Mouse (Mus musculus): ENCODE measurements around the gene Sart3. TPM values are rescaled to one million over a fixed set of nuclear protein-coding genes. Genes with fewer than 3 reads are reported as not detected.

The Sart3 gene
- polyA plus RNA-seq (2014; fragmentation: Illumina TruSeq; extraction: RNeasy Lipid Tissue Mini Kit (QIAGEN cat#74804); ENCODE audit: low read depth, low replicate concordance), result 1.6 TPM

GRCm38 (mm10) chr5:113772450-113772895 is at the start of gene Sart3, which contains the start of gene Iscu:
Sart3 (minus strand) TSS chr5:113772510.
Iscu (plus strand) TSS chr5:113772748.

GRCm38 (mm10) chr5:113800280-113800679 is 28.0 kb upstream of the Sart3 start, which contains the start of gene Tmem119:
Tmem119 (minus strand) TSS chr5:113800516.

DNA sequence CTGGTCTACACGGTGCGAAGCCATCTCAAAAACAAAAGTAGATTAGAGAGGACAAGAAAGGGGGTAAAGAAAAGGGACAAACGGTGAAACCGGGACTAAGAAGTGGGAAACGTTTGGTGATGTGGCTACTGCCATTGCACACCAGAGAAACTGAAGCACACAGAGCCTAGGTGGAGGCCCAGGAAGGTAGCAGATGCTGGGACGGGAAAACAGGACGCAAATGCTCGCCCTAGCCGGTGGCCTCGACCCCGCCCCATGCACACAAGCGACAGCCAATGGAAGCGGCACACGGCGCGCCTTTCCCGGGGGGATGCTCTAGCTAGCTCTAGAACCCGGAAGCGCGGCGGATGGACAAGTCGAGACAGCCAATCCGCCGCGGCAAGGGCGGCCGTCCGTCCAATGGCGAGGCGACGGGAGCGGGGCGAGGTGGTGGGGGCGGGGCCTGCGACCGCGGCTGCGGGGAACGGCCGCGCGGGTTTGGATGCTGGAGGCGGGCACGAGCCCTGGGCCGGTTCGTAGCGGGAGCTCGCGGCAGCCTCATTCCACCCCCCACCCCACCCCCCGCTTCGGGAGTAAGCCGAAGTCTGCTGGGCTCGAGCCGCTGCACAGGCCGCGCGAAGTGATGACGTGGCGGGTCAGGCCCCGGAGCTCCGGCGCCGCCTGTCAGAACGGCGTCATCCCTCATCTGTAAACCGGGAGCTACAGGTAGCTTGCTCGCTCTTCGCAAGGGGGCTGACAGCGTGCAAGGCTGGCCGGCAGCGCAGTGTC is 36.8 kb downstream of the Sart3 start, which contains the start of gene Ficd:
Ficd (plus strand) TSS at position 459 of the 768 bp plus-strand sequence.

GRCm38 (mm10) chr5:113724446-113724845 is 47.9 kb downstream of the Sart3 start, which contains the start of gene 1700069L16Rik:
1700069L16Rik (minus strand) TSS chr5:113724772.

Other genes starting within 250 kb of the Sart3 start
- 3.4 TPM for gene Cmklr1, start 122.1 kb downstream of the Sart3 start, polyA plus RNA-seq (2014; fragmentation: Illumina TruSeq; extraction: RNeasy Lipid Tissue Mini Kit (QIAGEN cat#74804); ENCODE audit: low read depth, low replicate concordance)
- gene 1700069L16Rik, start 47.7 kb downstream of the Sart3 start, polyA plus RNA-seq (2014; fragmentation: Illumina TruSeq; extraction: RNeasy Lipid Tissue Mini Kit (QIAGEN cat#74804); ENCODE audit: low read depth, low replicate concordance), result 5.3 TPM
- 1.1 TPM for gene Ficd, start 36.7 kb downstream of the Sart3 start, polyA plus RNA-seq (2014; fragmentation: Illumina TruSeq; extraction: RNeasy Lipid Tissue Mini Kit (QIAGEN cat#74804); ENCODE audit: low read depth, low replicate concordance)
- 27.4 TPM for gene Iscu, start 238 bp upstream of the Sart3 start, polyA plus RNA-seq (2014; fragmentation: Illumina TruSeq; extraction: RNeasy Lipid Tissue Mini Kit (QIAGEN cat#74804); ENCODE audit: low read depth, low replicate concordance)
- not detected for gene Tmem119, start 28.0 kb upstream of the Sart3 start, polyA plus RNA-seq (2014; fragmentation: Illumina TruSeq; extraction: RNeasy Lipid Tissue Mini Kit (QIAGEN cat#74804); ENCODE audit: low read depth, low replicate concordance)
- gene Selplg, start 60.1 kb upstream of the Sart3 start, polyA plus RNA-seq (2014; fragmentation: Illumina TruSeq; extraction: RNeasy Lipid Tissue Mini Kit (QIAGEN cat#74804); ENCODE audit: low read depth, low replicate concordance), result not detected
- gene Coro1c, start 136.2 kb upstream of the Sart3 start, polyA plus RNA-seq (2014; fragmentation: Illumina TruSeq; extraction: RNeasy Lipid Tissue Mini Kit (QIAGEN cat#74804); ENCODE audit: low read depth, low replicate concordance), result 5.6 TPM
- gene Ssh1, start 221.4 kb upstream of the Sart3 start, polyA plus RNA-seq (2014; fragmentation: Illumina TruSeq; extraction: RNeasy Lipid Tissue Mini Kit (QIAGEN cat#74804); ENCODE audit: low read depth, low replicate concordance), result 1.2 TPM
- not detected for gene Dao, start 231.2 kb upstream of the Sart3 start, polyA plus RNA-seq (2014; fragmentation: Illumina TruSeq; extraction: RNeasy Lipid Tissue Mini Kit (QIAGEN cat#74804); ENCODE audit: low read depth, low replicate concordance)